Mouse (Mus musculus): ENCODE measurements around the gene Nwd2.

The Nwd2 gene

GRCm38 (mm10) chr5:63649070-63649532 lies at the start of gene Nwd2:
Nwd2 (plus strand) TSS chr5:63649102.
- no peak for TF ChIP-seq POU5F1 (IDR thresholded peaks at IDR 0.05; ENCODE audit: borderline replicate concordance, low read length)
- no peak for TF ChIP-seq NANOG (IDR thresholded peaks at IDR 0.05; ENCODE audit: borderline replicate concordance, low read length)
- no peak for TF ChIP-seq CTCF (conservative IDR thresholded peaks at IDR 0.05; ENCODE audit: low read length)
- H3K4me1 ChIP-seq (replicated peaks; ENCODE audit: low read depth, low read length), result peaks cover 17% of the 10 kb centered on the region

GRCm38 (mm10) chr5:63607447-63607846 lies 41.5 kb upstream of the Nwd2 start:
- no peaks in the 10 kb centered on the region for H3K27me3 ChIP-seq (ENCODE audit: insufficient read depth, low read length)
- H3K36me3 ChIP-seq (ENCODE audit: insufficient read depth, low read length), result no peaks in the 10 kb centered on the region
- H3K4me1 ChIP-seq (replicated peaks; ENCODE audit: low read depth, low read length), result no peaks in the 10 kb centered on the region
- H3K4me3 ChIP-seq (replicated peaks; ENCODE audit: low read length), result no peak overlapping the region
- TF ChIP-seq CTCF (conservative IDR thresholded peaks at IDR 0.05; ENCODE audit: low read length), result no peak
- no peak for TF ChIP-seq NANOG (IDR thresholded peaks at IDR 0.05; ENCODE audit: borderline replicate concordance, low read length)
- TF ChIP-seq POU5F1 (IDR thresholded peaks at IDR 0.05; ENCODE audit: borderline replicate concordance, low read length), result no peak
- no peaks in the 10 kb centered on the region for H3K9me3 ChIP-seq (ENCODE audit: low read length)

More at GRCm38 (mm10) chr5:63649070-63649532, at the start of gene Nwd2:
- peaks cover 55% of the 10 kb centered on the region for H3K27me3 ChIP-seq (ENCODE audit: insufficient read depth, low read length)
- H3K9me3 ChIP-seq (ENCODE audit: low read length), result no peaks in the 10 kb centered on the region
- H3K4me3 ChIP-seq (replicated peaks; ENCODE audit: low read length), result peak within 1 kb of the TSS; percentile 77
- no peaks in the 10 kb centered on the region for H3K36me3 ChIP-seq (ENCODE audit: insufficient read depth, low read length)

GRCm38 (mm10) chr5:63616792-63617668 lies 31.9 kb upstream of the Nwd2 start:
- Histone ChIP-seq H3K9me3 (ENCODE audit: low read length) (peaks cover 6% of the 10 kb centered on the region), H3K27me3 (ENCODE audit: insufficient read depth, low read length) (no peaks in the 10 kb centered on the region), H3K4me3 (replicated peaks; ENCODE audit: low read length) (no peak overlapping the region), H3K36me3 (ENCODE audit: insufficient read depth, low read length) (no peaks in the 10 kb centered on the region), H3K4me1 (replicated peaks; ENCODE audit: low read depth, low read length) (no peaks in the 10 kb centered on the region)
- TF ChIP-seq POU5F1 (IDR thresholded peaks at IDR 0.05; ENCODE audit: borderline replicate concordance, low read length) (no peak), CTCF (conservative IDR thresholded peaks at IDR 0.05; ENCODE audit: low read length) (no peak), NANOG (IDR thresholded peaks at IDR 0.05; ENCODE audit: borderline replicate concordance, low read length) (no peak)

- no peak for TF ChIP-seq CTCF (conservative IDR thresholded peaks at IDR 0.05; ENCODE audit: low read length)
- TF ChIP-seq NANOG (IDR thresholded peaks at IDR 0.05; ENCODE audit: borderline replicate concordance, low read length), result no peak
- TF ChIP-seq POU5F1 (IDR thresholded peaks at IDR 0.05; ENCODE audit: borderline replicate concordance, low read length), result no peak
These were observed 24.8 kb upstream of the Nwd2 start for GRCm38 (mm10) chr5:63624123-63624522.

GRCm38 (mm10) chr5:63627832-63628530 lies 20.9 kb upstream of the Nwd2 start:
- Histone ChIP-seq H3K9me3 (ENCODE audit: low read length) (no peaks in the 10 kb centered on the region), H3K4me1 (replicated peaks; ENCODE audit: low read depth, low read length) (no peaks in the 10 kb centered on the region), H3K27me3 (ENCODE audit: insufficient read depth, low read length) (peaks cover 3% of the 10 kb centered on the region; the same call in 1 of the 2 replicates), H3K4me3 (replicated peaks; ENCODE audit: low read length) (no peak overlapping the region), H3K36me3 (ENCODE audit: insufficient read depth, low read length) (no peaks in the 10 kb centered on the region)
- TF ChIP-seq CTCF (conservative IDR thresholded peaks at IDR 0.05; ENCODE audit: low read length) (no peak), NANOG (IDR thresholded peaks at IDR 0.05; ENCODE audit: borderline replicate concordance, low read length) (no peak), POU5F1 (IDR thresholded peaks at IDR 0.05; ENCODE audit: borderline replicate concordance, low read length) (no peak)

More at GRCm38 (mm10) chr5:63624123-63624522, 24.8 kb upstream of the Nwd2 start:
- Histone ChIP-seq H3K4me1 (replicated peaks; ENCODE audit: low read depth, low read length) (no peaks in the 10 kb centered on the region), H3K36me3 (ENCODE audit: insufficient read depth, low read length) (no peaks in the 10 kb centered on the region), H3K4me3 (replicated peaks; ENCODE audit: low read length) (no peak overlapping the region), H3K9me3 (ENCODE audit: low read length) (no peaks in the 10 kb centered on the region), H3K27me3 (ENCODE audit: insufficient read depth, low read length) (peaks cover 3% of the 10 kb centered on the region; the same call in 1 of the 2 replicates)

- no peaks in the 10 kb centered on the region for H3K36me3 ChIP-seq (ENCODE audit: insufficient read depth, low read length)
- no peaks in the 10 kb centered on the region for H3K9me3 ChIP-seq (ENCODE audit: low read length)
- TF ChIP-seq POU5F1 (IDR thresholded peaks at IDR 0.05; ENCODE audit: borderline replicate concordance, low read length), result no peak
- TF ChIP-seq CTCF (conservative IDR thresholded peaks at IDR 0.05; ENCODE audit: low read length), result no peak
- peaks cover 3% of the 10 kb centered on the region; the same call in 1 of the 2 replicates for H3K27me3 ChIP-seq (ENCODE audit: insufficient read depth, low read length)
- no peak overlapping the region for H3K4me3 ChIP-seq (replicated peaks; ENCODE audit: low read length)
- no peaks in the 10 kb centered on the region for H3K4me1 ChIP-seq (replicated peaks; ENCODE audit: low read depth, low read length)
These were observed 20.4 kb upstream of the Nwd2 start for GRCm38 (mm10) chr5:63628531-63628871.

- no peak for TF ChIP-seq NANOG (IDR thresholded peaks at IDR 0.05; ENCODE audit: borderline replicate concordance, low read length)
- H3K9me3 ChIP-seq (ENCODE audit: low read length), result no peaks in the 10 kb centered on the region; the same call in 1 of the 2 replicates
These were observed 14.3 kb upstream of the Nwd2 start for GRCm38 (mm10) chr5:63634636-63635035.

GRCm38 (mm10) chr5:63648187-63648586 lies 715 bp upstream of the Nwd2 start:
- Histone ChIP-seq H3K4me3 (replicated peaks; ENCODE audit: low read length) (no peak overlapping the region), H3K36me3 (ENCODE audit: insufficient read depth, low read length) (no peaks in the 10 kb centered on the region), H3K27me3 (ENCODE audit: insufficient read depth, low read length) (peaks cover 55% of the 10 kb centered on the region), H3K9me3 (ENCODE audit: low read length) (no peaks in the 10 kb centered on the region), H3K4me1 (replicated peaks; ENCODE audit: low read depth, low read length) (peaks cover 17% of the 10 kb centered on the region)
- no peak for TF ChIP-seq POU5F1 (IDR thresholded peaks at IDR 0.05; ENCODE audit: borderline replicate concordance, low read length)
- no peak for TF ChIP-seq NANOG (IDR thresholded peaks at IDR 0.05; ENCODE audit: borderline replicate concordance, low read length)
- TF ChIP-seq CTCF (conservative IDR thresholded peaks at IDR 0.05; ENCODE audit: low read length), result no peak

More at GRCm38 (mm10) chr5:63634636-63635035, 14.3 kb upstream of the Nwd2 start:
- Histone ChIP-seq H3K27me3 (ENCODE audit: insufficient read depth, low read length) (no peaks in the 10 kb centered on the region), H3K36me3 (ENCODE audit: insufficient read depth, low read length) (no peaks in the 10 kb centered on the region), H3K4me1 (replicated peaks; ENCODE audit: low read depth, low read length) (no peaks in the 10 kb centered on the region), H3K4me3 (replicated peaks; ENCODE audit: low read length) (no peak overlapping the region)
